Mouse (Mus musculus): ENCODE data around the gene Noc3l. TPM values are rescaled to one million over a fixed set of nuclear protein-coding genes. Genes with fewer than 3 reads are reported as not detected.

Gene Noc3l
- polyA plus RNA-seq, 1 experiment from 2014 or later: 21.2 TPM

- ATAC-seq: no peak
- CTCF ChIA-PET: interaction anchor here (1.2 to 1.7 kb wide), 2 partner anchors 11 to 192 kb away, joined by 3 to 4 read pairs; no protein-coding TSS in a partner anchor
- DNase-seq (ENCODE audit: low read depth, low spot score): no peak
- TF ChIP-seq CTCF (IDR thresholded peaks at IDR 0.05): no peak
- in situ Hi-C loops (cut with MboI; ENCODE audit: low pct_unique_long_range_greater_than_20kb): no loop called here
- POLR2A ChIA-PET: no interaction called here
- no peaks in the 10 kb centered on the region for H3K27me3 ChIP-seq
These were observed 60.2 kb downstream of the Noc3l start for GRCm38 (mm10) chr19:38758685-38759472.

- TF ChIP-seq CTCF (IDR thresholded peaks at IDR 0.05): no peak
- POLR2A ChIA-PET: no interaction called here
- in situ Hi-C loops (cut with MboI; ENCODE audit: low pct_unique_long_range_greater_than_20kb): no loop called here
- DNase-seq (ENCODE audit: low read depth, low spot score) (no peak), ATAC-seq (no peak)
- CTCF ChIA-PET: interaction anchor here (1.2 kb wide), 1 partner anchor 191 kb away, joined by 3 read pairs; no protein-coding TSS in a partner anchor
- no peaks in the 10 kb centered on the region for H3K27me3 ChIP-seq
These were observed 61.0 kb downstream of the Noc3l start for GRCm38 (mm10) chr19:38758056-38758455.

DNA sequence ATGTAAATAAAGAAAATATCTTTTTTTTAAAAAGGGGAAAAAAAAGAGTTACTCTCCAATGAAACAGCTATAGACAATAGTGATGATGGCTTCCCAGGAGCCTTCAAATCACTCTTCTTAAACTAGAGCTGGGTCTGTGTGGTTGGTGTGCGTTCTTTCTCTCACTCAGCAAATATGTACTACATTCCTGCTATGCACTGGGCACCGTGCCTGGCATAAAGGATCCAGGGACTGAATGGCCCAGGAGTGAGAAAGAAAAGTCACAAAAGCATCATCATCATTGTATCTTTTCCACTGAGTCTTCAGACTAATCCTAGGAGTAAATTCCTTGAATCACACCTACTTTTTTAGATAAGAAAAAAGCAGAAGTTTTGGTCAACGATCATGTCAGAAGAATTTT lies 61.9 kb downstream of the Noc3l start:
- H3K27me3 ChIP-seq: no peaks in the 10 kb centered on the region
- ChIA-PET POLR2A (no interaction called here), CTCF (no interaction called here)
- in situ Hi-C loops (cut with MboI; ENCODE audit: low pct_unique_long_range_greater_than_20kb): no loop called here
- DNase-seq (ENCODE audit: low read depth, low spot score) (no peak), ATAC-seq (no peak)
- no peak for TF ChIP-seq CTCF (IDR thresholded peaks at IDR 0.05)

DNA sequence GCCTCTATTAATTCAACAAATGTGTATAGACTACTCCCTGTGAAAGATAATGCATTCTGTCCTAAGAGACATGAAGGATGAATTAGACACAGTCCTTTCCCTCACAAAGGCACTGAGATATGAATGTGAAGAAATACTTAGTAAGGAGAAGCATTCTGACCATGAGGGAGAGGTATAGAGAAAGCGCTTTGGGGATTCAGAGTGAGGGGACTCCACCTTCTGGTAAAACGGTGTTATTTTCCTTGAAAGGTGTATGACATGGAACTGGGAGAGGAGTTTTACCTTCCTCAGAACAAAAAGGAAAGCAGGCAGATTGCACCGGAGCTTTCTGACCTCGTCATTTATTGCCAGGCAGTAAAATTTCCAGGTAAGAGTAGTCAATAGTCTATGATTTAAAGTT lies 68.8 kb downstream of the Noc3l start:
- TF ChIP-seq CTCF (IDR thresholded peaks at IDR 0.05): no peak
- ChIA-PET POLR2A (no interaction called here), CTCF (no interaction called here)
- no peaks in the 10 kb centered on the region for H3K27me3 ChIP-seq
- DNase-seq (ENCODE audit: low read depth, low spot score) (no peak), ATAC-seq (no peak)
- in situ Hi-C loops (cut with MboI; ENCODE audit: low pct_unique_long_range_greater_than_20kb): no loop called here

- POLR2A ChIA-PET: no interaction called here
- H3K27me3 ChIP-seq: no peaks in the 10 kb centered on the region
- no peak for TF ChIP-seq CTCF (IDR thresholded peaks at IDR 0.05)
- CTCF ChIA-PET: interaction anchor here (0.7 kb wide), 1 partner anchor 10 kb away, joined by 3 read pairs; no protein-coding TSS in a partner anchor
- ATAC-seq (no peak), DNase-seq (ENCODE audit: low read depth, low spot score) (no peak)
- in situ Hi-C loops (cut with MboI; ENCODE audit: low pct_unique_long_range_greater_than_20kb): no loop called here
These were observed 72.5 kb downstream of the Noc3l start for GRCm38 (mm10) chr19:38746492-38747014.

DNA sequence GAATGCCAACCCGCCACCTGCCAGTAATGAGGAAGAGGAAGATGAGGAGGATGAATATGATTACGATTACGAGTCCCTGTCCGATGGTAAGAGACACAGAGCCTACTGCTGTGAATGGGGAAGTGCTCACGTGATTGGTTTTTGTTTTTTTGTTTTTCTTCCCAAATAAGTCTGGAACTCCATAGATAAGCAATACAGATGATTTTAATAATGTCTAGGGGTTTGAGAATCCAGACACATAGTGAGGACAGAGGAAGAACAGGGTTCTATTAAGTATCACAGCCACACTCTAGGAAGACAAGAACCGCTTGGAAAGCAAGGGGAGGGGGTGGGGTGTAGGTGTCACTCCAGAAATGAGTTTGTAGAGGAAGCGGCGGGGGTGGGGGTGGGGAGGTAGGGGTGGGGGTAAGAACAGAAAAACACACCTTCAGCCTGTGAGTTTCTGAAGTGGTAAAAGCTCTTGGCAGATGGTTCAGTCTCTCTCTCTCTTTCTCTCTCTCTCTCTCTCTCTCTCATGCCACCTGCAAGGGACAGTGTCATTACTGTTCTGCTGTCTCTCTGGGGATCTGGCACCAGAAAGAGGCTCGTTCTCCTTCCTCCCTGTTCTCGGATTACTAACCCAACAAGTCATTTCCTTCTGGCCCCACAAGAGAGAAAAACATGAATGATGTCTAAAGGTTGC lies 73.1 kb downstream of the Noc3l start:
- TF ChIP-seq CTCF (IDR thresholded peaks at IDR 0.05): no peak
- no peak for ATAC-seq
- ChIA-PET CTCF (no interaction called here), POLR2A (no interaction called here)
- no peak for DNase-seq (ENCODE audit: low read depth, low spot score)
- no peaks in the 10 kb centered on the region for H3K27me3 ChIP-seq
- in situ Hi-C loops (cut with MboI; ENCODE audit: low pct_unique_long_range_greater_than_20kb): no loop called here

GRCm38 (mm10) chr19:38744546-38744945 lies 74.5 kb downstream of the Noc3l start:
- TF ChIP-seq CTCF (IDR thresholded peaks at IDR 0.05): no peak
- CTCF ChIA-PET: interaction anchor here (1.1 kb wide), 1 partner anchor 9 kb away, joined by 3 read pairs; no protein-coding TSS in a partner anchor
- DNase-seq (ENCODE audit: low read depth, low spot score) (no peak), ATAC-seq (no peak)
- in situ Hi-C loops (cut with MboI; ENCODE audit: low pct_unique_long_range_greater_than_20kb): no loop called here
- H3K27me3 ChIP-seq: no peaks in the 10 kb centered on the region
- POLR2A ChIA-PET: no interaction called here

Other genes with a start within 250 kb of the Noc3l start
- gene Tbc1d12, start 17.3 kb upstream of the Noc3l start, polyA plus RNA-seq (2021): 13.4 TPM
- gene Hells, start 111.7 kb upstream of the Noc3l start, polyA plus RNA-seq (2021): 31.0 TPM
- not detected for gene Cyp2c55, start 187.8 kb upstream of the Noc3l start, polyA plus RNA-seq (2021)
- not detected for gene Cyp2c65, start 241.8 kb upstream of the Noc3l start, polyA plus RNA-seq (2021)